Mouse (Mus musculus) layer of hippocampus, adult 9-11 months (tissue): ENCODE data around the gene Nfe2.

Experiments
- DNase-seq: peaks from one replicate; pipeline ENCODE4 v3.0.0; 2022

Nfe2 gene

GRCm38 (mm10) chr15:103257790-103258728 is at the start of gene Nfe2:
Gene Nfe2 (minus strand): TSS chr15:103258403.
- DNase-seq: peak; percentile 65

- DNase-seq: peak; percentile 90
Measured at GRCm38 (mm10) chr15:103307125-103307524, 48.9 kb upstream of the Nfe2 start.

GRCm38 (mm10) chr15:103305792-103306645 is 47.8 kb upstream of the Nfe2 start:
- no peak for DNase-seq

GRCm38 (mm10) chr15:103305070-103305678 is 47.0 kb upstream of the Nfe2 start:
- peak; percentile 99 for DNase-seq

- no peak for DNase-seq
Measured at GRCm38 (mm10) chr15:103304616-103304969, 46.4 kb upstream of the Nfe2 start.

- no peak for DNase-seq
Measured at GRCm38 (mm10) chr15:103303916-103304615, 45.9 kb upstream of the Nfe2 start.

GRCm38 (mm10) chr15:103302341-103303021 is 44.3 kb upstream of the Nfe2 start:
- no peak for DNase-seq

GRCm38 (mm10) chr15:103301547-103302340 is 43.5 kb upstream of the Nfe2 start:
- no peak for DNase-seq

GRCm38 (mm10) chr15:103301046-103301445 is 42.8 kb upstream of the Nfe2 start:
- DNase-seq: no peak

- no peak for DNase-seq
Measured at GRCm38 (mm10) chr15:103300560-103300959, 42.4 kb upstream of the Nfe2 start.

GRCm38 (mm10) chr15:103300067-103300471 is 41.9 kb upstream of the Nfe2 start:
- no peak for DNase-seq

- DNase-seq: no peak
Measured at GRCm38 (mm10) chr15:103299644-103300043, 41.4 kb upstream of the Nfe2 start.

- no peak for DNase-seq
Measured at GRCm38 (mm10) chr15:103298861-103299616, 40.8 kb upstream of the Nfe2 start.

- DNase-seq: no peak
Measured at GRCm38 (mm10) chr15:103298026-103298425, 39.8 kb upstream of the Nfe2 start.

GRCm38 (mm10) chr15:103297313-103297712 is 39.1 kb upstream of the Nfe2 start:
- DNase-seq: no peak

- no peak for DNase-seq
Measured at GRCm38 (mm10) chr15:103295851-103296250, 37.6 kb upstream of the Nfe2 start.

GRCm38 (mm10) chr15:103294649-103295048 is 36.4 kb upstream of the Nfe2 start:
- DNase-seq: no peak

GRCm38 (mm10) chr15:103293375-103293774 is 35.2 kb upstream of the Nfe2 start:
- no peak for DNase-seq

- no peak for DNase-seq
Measured at GRCm38 (mm10) chr15:103292673-103293345, 34.6 kb upstream of the Nfe2 start.

GRCm38 (mm10) chr15:103290843-103291242 is 32.6 kb upstream of the Nfe2 start:
- no peak for DNase-seq
